Mouse (Mus musculus) cerebellum, adult 11 months (tissue): Measurements from ENCODE around the gene Sdccag8.
"Not testable (repeated sequence)": the region's sequence is repeated elsewhere in the genome, so short reads cannot be mapped to it uniquely, and the experiment has no call there.

Source experiments
- DNase-seq: peaks from one replicate; pipeline ENCODE4 v3.0.0; 2022

The Sdccag8 gene

DNA sequence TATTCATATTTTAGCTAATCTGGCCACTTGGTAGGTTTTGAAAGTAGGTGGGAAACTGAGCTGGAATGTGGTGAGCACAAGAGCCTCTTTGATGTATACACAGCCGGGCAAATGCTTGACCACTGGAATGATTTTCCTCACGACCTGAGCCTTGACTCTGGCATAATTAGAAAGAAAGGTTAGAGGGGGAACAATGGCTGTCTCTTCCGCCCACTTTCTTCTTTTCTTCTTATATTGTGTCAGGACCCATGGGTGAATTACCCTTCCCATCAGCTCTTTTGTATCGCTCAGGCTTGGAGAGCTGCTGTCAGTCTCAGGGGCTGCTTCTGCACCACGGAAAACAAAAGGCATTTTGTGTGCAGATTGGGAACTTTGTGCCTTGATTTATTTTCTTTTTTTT is 65.6 kb downstream of the Sdccag8 start:
- DNase-seq = no peak

DNA sequence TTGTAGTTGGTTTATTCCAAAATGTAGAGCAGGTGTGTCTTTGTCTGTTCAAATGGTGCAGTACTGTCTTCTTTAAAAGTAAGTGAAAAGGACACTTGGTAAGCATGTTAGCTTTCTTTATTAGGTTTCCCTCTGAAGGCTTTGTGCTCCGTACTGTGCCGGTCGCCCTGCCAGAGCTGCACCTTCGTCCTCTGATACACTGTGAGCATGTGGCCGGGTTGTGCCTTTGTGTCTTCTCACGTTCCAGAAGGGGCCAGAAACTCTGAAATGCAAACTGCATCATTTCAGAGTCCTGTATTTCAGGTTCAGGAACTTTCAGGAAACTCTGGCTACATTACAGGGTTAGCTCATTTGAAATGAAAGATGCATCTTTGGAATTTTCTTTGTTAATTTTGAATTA is 66.5 kb downstream of the Sdccag8 start:
- DNase-seq = no peak

DNA sequence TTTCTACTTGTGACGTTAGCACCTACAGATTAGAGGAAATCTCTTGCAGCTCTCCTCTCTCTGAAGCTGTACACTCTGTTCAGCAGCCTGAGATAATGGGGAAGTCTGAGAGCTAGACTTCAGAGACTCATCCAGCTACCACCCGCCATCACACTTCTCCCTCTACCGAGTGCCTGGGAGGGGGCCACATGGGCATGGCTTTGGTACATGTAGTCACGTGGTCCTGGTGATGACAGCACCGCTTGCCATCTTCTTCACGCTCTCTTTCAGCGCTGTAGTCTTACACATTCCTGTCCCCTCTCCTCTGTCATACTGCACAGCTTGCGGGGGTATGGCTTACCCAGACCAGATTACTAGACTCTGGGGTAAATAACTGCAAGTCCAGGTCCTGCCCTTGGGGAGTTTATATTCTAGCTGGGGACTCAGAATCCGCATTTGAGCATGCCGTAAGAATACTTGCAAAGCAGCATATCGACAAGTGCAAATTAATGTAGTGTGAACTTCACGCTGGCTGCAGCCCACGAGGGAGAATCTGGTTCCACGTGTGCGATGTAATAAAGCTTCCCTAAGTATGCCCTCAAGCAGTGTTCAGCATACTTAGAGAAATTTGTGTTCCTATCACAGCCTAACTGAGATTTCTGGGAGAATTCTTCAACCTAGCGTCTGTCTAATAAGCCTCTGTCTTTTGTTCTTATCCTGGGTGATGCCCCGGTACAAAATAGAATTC is 70.9 kb downstream of the Sdccag8 start:
- no peak for DNase-seq

DNA sequence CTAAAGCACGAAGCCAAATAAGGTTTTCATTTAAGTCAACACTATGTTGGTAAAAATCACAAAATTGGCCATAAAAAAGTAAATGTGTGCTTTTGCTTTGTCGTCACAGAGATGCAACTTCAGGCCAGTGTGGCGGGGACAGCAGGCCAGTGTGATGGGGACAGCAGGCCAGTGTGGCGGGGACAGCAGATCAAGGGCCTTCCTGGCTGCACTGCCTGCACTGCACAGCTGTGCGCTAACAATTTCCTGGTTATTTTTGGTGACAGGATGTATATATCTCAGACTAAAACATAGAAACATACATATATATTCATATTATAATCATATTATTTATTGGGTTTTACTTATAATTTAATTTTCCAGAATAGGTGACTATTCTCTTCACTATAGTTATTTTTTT is 71.5 kb downstream of the Sdccag8 start:
- DNase-seq = no peak

DNA sequence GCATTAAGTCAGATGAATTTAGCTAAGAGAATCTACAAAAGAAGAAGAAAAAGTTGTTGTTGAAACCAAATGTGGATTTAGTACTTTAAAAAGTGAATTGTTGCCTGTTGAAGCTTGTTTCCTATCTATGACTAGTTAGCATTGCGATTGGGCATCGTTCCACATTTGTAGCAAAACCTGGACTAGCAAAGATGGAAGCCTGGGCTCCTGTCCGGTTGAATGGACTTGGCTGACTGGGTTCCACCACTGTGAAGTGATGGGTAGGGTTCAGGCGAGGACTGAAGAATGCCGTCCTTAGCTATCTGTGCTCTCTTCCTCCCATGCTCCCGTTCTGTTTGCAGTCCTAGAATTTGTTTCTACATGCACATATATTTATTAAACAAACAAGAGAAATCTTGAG is 89.3 kb downstream of the Sdccag8 start:
- DNase-seq = no peak

DNA sequence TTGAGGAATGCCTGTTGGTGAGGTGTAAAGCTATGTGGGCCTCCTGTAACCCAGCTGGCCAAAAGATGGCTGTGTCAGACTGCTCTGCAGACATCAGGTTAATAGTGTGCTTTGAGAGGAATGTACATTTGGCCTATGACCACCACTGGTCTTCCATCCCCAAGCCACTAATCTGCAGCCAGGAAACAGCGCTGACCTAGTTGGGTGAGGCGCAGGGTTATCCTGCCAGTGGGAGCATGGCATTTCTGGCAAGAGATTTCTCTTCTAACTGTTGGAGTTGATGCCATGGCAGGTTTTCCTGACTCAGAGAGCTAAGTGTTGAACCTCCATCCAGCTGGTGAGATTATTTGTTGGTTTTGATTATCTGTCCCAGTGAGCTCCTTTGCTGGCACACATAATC is 101.5 kb downstream of the Sdccag8 start:
- DNase-seq = peak; percentile 73

DNA sequence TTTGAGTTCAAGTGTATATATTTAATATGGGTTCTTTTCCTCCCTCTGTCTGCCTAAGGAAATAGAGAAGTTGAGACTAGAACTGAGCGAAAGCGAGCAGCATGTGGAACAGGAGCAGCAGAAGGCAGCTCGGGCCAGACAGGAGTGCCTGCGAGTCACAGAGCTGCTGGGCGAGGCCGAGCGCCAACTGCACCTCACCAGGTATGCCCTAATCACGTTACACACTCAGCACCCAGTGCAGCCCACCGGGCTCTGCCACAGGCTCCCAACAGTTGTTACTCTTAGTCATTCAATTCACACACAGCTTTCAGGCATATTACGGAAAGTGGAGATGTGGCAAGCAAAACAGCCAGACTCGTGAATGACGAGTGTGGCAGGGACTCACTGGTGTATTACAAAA is 105.0 kb downstream of the Sdccag8 start:
- no peak for DNase-seq

DNA sequence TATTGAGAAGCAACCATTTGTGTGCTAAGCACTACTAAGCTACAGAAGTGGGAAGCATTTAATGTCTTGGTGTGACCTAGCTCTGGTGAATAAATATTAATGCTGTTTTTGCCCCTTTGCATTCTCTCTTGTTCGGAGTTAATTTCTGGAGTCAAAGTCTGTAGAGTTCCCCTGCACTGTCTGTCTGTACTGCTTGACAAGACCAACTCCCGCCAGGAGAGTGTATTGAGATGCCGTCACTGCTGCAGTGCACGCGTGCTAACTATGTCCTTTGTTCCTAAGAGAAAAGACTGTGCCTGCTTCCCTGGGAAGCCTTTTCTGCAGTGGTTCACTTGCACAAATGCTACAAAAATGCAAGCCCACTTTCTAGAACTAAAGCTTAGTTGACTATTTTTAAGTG is 108.4 kb downstream of the Sdccag8 start:
- DNase-seq = no peak

DNA sequence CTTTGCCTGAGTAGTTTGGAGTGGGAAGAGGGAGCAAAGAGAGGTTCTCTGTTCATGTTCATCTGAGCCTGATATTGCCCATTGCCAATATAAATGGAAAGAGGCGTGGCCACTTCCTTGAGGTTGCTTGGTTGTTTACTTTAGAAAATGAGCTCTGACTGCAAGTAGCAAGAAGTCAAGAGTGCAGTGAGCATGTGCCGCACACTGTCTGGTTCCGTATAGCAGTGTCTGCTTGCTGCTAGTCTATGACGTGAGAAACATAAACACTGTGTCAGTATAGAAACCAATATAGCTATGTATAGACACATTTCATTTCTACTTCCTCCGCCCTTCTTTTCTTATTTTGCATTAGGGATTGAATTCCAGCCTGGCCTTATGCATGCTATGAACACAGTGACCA is 111.5 kb downstream of the Sdccag8 start:
- DNase-seq = no peak

DNA sequence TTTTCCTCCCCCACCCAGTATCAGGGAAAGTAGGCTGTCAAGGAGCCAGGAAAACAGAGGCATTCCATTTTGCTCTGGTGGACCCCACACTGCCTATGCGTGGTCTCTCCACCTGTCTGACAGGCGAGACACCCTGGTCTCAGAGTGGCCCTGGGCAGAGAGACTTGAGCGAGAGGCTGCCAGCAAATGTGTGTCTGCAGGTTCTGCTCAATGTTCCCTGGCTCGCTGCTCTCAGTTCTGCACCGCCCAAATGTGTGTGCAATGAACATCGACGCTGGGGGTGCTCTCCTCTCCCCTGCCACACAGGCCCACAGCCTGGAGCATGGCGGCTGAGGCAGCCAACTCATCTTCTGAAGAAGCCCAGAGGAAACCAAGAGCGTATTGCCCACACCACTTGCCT is 112.9 kb downstream of the Sdccag8 start:
- DNase-seq = no peak

DNA sequence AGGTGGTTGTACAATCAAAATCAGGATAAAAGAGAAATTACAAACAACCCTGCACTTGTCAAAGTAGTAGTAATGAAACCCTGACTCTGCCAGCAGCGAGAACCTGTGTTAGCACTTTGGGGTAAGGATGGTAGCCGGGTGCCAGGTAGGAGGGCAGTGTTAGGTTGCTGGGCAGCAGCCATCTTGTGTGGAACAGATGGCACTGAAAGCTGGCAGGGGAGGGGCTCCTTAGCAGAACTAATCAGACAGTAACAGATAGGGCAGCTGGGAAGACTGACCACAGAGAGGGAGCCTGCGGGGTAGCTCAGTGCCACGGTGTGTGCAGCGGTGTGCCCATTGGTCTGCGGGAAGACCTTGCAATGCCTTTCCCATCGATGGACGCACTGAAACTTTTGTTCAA is 115.2 kb downstream of the Sdccag8 start:
- peak; percentile 93 for DNase-seq

DNA sequence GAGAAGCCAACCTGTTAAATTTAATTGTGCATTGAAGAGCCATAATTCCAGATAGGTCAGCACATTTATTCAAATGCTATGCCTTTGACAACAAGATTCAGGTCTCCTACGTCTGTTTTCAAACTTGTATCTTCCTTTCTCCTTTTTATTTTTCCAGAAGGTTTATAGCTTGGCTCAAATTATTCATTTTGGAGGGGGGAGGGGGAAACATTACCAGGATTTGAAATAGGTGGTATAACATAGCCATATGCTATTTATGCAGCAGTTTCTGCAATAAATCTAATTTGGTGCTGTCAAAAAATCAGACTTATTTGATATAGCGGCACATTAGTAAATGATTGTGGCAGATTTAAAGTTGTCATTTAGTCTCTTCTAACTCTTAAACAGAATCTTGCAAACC is 116.1 kb downstream of the Sdccag8 start:
- no peak for DNase-seq

DNA sequence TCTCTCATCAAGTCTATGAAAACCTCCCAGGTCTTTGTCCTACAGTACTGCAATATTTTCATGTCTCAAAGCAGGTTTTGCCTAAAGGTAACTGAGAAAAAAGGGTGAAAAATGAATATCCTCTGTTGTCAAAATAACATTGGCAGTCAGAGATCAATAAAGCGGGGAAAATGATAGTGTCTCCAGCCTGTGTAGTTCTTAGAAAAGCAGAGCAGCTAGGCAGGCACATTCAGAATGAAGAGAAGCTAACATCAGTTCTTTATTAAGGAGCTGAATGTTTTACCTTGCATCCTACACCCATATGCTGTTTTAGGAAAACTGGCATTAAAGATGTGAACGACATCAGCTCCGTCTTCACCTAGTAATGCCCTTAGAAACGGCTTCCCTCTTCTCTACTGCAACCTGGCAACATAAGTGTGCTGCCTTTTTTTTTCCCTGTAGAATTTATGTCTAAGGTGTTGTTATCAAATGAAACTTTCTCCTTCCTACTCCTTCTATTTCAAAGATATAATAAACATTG is 116.6 kb downstream of the Sdccag8 start:
- DNase-seq = no peak

DNA sequence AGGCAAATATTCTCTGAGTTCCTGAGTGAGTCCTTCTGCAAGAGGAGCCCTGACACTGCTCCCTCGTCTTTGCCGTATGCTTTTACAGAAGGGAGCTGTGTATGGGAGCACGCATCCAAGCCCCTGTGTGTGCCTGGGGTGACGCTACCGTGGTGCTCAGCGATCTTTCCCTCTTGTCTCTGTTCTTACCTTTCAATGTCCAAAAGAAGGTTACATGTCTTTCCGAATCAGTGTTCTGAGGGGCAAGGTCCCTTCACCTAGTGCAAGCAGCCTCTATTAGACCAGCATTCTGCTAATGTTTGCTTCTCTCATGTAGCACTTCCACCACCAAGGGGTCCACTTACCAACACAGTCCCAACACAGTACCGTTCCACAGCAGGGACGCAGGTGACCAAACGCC is 117.1 kb downstream of the Sdccag8 start:
- peak; percentile 57 for DNase-seq

DNA sequence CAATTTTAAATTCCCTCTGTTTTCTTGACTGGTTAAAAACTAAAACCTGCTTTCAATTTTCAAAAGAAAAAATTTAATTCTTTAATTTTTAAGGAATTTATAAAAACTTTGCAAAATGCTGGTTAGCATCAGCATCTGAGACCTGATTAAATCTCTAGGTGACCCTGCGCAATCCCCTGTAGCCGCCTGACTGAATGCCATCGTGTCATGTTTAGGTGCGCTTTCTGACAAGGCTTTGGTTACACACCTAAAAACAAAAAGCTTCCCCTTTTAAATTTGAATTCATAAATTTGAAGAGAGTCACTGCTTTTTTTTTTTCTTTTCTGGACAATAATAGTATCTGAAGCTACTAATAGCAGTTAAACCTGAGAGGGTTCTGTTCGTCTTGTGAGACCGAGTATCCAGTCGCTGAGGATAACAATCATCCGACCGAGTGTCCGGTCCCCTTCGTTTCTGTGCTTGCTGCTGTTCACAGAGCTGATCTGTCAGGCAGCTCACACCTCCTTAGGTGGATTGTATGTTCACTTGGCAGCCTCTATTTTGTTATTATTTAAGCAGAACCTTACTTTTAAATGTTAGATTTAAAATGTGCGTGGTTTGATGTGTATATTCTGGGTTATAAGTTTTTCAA is 118.0 kb downstream of the Sdccag8 start:
- no peak for DNase-seq

DNA sequence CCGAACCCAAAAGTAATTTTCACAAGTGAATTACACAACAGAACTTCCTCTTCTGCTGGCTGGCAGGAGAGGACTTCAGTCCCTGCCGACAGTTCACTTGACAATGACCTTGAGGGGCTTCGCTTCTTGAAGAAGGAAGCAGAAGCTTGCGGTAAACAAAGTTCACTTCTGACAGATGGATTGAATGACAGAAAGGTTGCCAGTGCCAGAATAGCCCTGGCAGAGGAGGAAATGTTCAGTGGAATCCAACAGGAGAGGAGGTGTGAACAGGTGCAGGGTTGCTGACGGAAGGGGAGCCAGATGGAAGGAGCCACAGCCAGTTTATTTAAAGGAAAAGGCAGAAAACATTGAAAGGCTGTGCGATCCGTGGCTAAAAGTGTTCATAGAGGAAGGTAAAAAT is 118.9 kb downstream of the Sdccag8 start:
- peak; percentile 85 for DNase-seq

DNA sequence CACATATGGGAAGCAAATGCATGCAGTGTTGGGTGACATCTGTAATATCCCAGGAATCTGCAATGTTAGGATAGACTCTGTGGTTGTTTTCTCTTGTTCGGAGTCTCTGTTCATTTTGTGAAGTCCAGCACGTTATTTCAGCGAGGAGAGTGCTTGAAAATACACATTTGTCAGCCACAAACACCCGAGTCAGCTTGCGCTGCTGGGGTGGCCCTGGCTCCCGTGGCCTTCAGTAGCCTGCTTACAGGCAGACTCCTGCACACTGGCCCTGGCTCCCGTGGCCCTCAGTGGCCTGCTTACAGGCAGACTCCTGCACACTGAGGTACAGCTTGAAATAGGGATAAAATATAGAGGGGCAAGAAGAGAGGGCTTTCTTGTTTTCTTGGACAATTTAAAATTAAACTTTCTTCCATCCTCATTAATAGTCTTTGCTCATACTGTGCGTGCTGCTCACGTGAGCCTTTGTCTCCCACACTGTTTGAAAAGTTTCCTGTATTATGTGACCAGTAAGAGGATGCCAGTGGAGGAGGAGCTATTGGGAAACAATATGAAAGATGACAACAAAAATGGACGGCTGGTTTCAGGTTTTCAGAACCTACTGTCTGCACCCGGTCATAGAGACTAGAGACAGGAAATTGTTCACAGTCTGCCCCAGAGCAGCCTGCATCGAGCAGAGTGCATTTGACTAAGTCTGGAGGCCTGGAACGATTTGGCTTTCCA is 119.7 kb downstream of the Sdccag8 start:
- DNase-seq = peak; percentile 57

DNA sequence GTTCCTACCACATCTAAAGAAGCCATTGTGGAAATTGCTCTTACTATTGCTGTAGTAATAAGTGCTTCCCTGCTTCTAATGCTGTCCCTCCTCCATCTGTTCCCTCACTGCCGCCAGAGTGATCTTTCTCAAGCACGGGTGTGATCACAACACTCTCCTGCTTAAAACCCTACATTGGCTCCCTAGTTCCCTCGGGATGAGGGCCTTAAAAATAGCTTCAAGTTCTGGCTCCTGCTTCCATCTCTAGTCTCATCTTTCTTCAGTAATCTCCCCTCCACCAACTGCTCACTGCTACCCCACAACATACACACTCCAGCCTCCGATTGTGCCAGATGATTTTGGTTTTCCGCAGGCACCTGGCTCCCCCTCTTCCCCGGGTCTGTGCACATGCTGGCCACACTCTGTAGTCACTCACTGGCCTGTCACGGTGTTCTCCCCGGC is 125.5 kb downstream of the Sdccag8 start:
- no peak for DNase-seq

DNA sequence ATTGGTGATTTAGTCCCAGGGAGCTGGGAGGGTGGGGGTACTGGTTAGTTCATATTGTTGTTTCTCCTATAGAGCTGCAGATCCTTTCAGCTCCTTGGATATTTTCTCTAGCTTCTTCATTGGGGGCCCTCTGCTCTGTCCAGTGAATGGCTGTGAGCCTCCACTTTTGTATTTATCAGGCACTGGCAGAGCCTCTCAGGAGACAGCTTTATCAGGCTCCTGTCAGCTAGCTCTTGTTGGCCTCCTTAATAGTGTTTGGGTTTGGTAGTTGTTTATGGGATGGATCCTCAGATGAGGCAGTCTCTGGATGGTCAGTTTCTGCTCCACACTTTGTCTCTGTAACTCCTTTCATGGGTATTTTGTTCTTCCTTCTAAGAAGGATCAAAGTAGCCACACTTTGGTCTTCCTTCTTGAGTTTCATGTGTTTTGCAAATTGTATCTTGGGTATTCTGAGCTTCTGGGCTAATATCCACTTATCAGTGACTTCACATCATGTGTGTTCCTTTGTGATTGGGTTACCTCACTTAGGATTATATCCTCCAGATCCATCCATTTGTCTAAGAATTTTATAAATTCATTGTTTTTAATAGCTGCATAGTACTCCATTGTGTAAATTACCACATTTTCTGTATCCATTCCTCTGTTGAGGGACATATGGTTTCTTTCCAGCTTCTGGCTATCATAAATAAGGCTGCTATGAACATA is 127.0 kb downstream of the Sdccag8 start:
- DNase-seq = not testable (repeated sequence)

DNA sequence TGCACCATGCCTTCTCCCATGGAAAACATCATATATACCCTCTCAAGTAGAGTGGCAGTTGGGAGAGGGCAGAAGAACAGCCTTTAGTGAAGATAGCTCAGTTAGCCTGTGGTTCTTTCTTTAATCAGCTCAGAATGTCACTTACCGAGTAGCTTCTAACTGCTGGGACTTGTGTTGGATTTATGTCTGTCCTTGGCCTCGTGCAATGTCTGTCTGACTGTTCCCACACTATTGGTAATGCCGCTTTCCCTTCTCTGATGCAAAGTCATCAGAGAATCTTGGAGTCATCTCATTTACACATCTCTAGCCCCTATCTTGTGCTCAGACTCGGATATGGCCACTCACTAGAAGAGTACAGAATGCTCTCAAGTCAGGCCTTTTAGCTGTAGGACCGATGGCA is 128.7 kb downstream of the Sdccag8 start:
- no peak for DNase-seq

DNA sequence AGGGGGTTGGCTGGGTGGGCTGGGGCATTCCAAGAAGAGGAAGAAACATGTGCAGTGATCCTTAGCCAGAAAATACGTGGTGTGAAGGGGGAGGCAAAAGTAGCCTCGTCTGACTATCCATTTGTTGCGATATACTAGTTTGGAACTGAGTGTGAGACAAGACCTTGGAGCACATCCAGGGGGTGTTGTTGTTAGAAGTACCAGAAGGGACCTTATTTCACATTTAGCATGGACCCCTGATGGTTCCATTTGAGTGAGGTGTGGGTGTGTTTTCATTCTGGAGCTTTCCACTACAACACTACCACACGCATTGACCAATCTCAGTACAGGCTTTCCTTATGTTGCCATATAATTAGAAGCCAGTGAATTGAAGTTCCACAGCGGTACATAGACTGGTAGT is 129.5 kb downstream of the Sdccag8 start:
- DNase-seq = no peak

DNA sequence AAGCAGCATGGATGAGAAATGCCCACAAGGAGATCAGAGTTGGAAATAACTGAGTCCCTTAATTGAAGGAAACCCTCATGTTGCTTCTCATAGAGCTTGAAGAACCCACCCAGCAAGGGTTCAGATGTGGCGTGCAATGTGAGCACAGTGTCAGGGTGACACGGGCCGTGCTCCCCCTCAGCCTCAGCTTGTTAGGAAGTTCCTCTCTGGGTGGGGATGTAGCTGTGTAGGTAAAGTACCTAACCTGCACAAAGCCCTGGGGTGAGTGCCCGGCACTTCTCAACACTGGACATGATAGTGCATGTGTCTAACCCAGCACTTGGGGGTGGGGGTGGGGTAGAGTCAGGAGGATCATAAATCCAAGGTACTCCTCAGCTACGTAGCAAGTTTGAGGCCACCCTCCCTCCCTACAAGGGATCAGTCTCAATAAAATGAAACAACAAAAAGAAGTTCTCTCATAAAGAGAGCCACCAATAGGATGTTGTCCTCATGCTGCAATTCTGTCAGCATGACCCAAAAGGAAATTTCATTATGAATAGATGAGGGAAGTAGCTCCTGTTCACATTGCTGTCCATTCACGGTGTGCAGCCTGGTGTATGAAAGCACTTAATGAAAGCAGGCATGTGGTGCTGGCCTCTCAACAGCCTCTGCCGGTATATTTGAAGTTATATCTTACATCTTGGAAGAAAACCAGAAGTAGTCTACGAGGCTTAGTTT is 130.2 kb downstream of the Sdccag8 start:
- no peak for DNase-seq

DNA sequence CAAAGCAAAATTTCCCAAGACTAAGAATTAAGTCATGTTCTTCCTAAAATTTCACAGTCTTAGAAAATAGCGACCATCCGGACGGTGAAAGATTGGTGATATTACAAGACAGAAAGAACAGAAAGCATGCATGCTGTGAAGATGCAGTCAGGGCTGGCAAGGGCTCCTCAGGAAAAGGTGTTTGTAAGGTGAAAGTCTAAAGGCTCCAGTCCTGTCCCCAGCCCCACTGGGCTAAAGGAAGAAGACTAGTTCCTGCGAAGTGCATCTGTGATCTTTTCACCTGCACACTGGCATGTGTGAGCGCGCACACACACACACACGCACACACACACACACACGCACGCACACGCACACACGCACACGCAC is 130.7 kb downstream of the Sdccag8 start:
- DNase-seq = no peak
